Mouse (Mus musculus) layer of hippocampus, adult 11-12 months (tissue): ENCODE results near the gene Tmprss3.

Experiments
- DNase-seq: peaks from one replicate; pipeline ENCODE4 v3.0.0; 2022; ENCODE audit warnings: low spot score

The Tmprss3 gene

DNA sequence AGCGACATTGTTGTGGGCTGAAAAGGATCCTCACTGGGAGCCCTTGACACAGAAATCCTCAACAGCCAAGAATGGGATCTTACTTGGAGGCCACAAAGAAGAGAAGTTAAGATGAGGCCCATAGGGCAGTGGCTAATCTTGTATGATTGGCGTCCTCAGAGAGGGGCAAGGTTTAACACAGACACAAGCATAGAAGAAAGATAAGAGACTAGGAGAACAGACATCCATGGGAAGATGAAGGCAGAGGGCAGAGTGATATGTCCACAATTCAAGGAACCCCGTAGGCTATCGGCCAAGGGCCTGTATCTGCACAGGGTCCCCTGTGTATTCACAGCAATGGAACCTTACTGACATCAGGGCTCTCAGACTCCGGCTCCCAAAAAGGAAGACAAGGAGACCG, 3.6 kb downstream of the Tmprss3 start:
- DNase-seq: no peak

DNA sequence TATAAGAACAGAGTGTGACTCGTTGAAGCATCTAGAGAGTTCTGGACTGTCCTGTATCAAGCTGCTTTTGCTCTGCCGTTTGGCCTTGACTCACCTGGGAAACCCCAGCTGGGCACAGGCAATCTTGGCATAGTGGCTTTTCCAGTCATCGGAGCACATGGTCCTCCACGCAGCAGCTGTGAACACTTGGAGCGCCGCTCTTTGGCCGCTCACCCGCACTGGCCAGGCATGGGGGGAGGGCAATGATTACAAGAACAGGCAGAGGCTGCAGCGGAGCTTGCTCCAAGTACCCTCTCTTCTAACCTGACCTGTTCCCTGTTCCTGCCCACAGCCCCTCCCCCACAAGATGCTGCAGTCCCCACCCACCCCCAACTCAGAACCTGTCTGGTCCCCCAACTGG, 5.4 kb downstream of the Tmprss3 start:
- no peak for DNase-seq

DNA sequence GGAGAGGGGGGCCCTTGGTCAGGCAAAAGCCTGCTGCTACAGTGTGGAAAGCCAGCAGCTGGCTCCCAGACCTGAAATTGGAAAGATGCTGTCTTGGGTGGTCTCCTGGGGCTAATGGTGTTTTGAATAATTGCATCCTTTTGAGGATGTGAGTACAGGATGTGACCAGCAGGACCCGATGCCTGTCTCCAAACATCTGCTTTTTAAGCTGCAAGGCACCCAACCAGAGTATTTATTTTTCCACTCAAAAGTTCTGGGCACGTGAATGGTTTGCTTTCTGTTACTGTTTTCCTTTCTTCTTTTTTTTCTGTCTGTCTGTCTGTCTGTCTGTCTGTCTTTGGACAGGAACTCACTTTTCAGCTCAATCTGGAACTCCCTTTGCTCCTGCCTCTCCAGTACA, 6.1 kb downstream of the Tmprss3 start:
- no peak for DNase-seq

DNA sequence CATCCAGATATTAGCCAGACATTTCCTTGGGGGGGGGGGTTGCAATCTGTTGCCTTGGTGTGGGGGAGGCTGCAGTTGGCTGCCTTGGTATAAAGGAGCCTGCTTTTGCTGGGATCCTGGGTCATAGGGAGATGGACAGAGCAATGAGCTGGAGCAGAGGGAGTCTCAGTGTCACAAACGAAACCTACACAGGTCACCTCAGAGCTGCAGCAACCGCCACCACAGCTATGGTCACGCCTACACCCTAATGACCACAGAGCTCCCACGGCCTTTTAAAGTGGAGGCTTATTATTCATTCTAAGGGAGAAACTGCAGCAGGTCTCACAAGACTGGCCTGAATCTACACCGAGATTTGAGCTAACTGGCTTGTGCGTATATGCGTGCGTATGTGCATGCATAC, 7.0 kb downstream of the Tmprss3 start:
- no peak for DNase-seq

DNA sequence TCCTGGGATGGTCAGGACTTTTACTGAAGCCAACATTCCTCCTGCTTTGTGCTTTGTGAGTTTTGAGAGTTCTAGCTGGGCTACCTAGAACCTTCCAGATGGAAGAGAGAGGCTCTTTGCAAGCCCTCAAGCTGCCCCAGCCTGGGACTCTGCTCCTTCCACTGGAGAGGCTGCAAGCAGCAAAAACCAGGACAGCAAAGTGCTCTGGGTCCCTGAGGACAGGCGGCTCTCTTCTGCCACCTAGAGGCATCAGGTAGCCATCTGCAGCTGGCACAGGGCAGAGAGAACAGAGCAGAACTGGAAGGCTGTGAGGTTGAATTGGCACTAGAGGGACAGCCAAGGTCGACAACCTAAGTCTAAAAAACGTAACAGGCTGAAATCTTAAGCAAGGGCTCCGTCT, 11.4 kb downstream of the Tmprss3 start:
- peak; percentile 67 for DNase-seq

DNA sequence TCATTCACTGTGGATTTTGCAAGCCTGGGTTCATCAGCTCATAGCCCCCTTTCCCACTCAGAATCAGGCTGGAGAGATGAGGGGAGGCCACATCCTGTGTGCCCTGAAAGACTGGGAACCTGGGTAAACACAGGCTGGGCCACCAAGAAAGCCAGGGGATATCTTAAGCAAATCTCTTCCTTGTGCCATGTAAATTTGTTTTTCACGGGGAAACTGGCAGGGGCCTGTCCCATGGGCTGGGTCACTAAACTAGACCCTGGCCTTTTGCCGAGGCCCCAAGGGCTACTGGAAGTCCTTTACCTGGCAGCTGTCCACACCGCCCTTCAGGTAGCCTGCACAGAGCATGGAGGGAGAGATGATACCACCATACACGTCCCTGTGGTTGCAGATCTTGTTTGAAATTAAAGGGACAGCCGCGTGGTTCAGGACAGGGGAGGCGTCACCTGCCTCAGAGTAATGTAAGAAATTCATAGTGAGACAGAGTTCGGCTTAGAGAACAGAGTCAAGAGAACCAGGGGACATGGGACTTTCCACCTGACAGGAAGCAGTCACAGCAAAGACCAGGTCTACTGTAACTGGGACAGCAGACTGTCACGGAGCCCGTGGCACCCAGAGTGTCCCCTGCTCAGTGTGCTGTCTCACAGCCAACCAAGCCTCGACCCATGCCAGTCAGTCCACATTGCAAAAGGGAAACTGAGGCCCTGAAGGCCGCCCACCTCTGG, 14.3 kb downstream of the Tmprss3 start:
- no peak for DNase-seq

DNA sequence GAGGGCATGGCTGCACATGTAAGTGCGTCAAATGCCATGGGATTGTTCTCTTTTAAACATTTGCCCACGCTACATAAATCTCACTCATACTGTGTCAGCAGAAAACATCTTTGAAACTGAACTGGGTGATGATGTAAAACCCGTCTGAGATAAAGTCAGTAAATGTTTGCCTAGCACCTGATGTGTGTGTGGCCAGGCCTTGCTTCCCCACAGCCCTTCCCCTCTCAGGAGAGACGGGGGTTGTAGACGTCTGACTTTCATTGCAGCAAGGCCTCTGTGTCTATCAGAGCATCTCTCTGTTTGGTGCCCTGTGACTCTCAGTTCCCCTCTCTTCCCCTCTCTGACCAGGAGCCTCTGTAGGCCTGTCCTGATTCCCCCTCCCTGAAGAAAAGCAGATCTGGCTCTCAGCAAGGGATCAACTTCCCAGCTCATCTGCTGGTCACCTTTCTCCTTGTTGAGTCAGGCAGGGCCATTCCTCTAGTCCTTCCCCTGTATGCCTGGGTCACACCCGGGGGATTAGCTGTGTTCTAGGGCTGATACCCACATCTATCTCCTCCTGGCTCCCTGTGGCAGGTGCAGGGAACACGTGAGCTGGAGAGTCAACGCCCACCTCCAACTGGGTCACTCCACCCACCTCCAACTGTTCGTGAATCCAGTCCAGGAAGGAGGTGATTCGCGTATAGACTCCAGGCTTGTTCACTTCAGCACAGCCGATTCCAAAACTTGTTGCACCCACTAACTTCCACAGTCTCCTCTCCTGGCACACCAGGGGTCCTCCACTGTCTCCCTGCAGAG, 15.4 kb downstream of the Tmprss3 start:
- peak; percentile 46 for DNase-seq

DNA sequence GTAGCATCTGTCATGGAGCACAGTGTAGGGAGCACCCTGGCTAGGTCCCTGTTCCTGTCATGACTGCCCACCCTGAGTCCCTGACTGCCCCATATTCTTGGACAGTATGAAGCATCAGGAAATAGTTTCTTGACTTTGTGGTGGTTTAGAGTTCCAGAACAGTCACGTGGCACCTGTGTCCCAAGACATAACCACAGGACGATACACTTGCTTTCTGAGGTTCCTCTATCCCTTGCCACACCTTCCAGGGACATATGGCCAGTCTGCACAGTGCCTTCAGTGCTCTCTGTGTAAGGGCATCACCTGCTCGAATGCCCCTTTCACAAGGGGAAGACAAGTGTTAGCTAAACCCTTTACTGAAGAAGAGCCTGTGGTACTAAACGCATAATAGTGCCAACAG, 17.3 kb downstream of the Tmprss3 start:
- DNase-seq: no peak

DNA sequence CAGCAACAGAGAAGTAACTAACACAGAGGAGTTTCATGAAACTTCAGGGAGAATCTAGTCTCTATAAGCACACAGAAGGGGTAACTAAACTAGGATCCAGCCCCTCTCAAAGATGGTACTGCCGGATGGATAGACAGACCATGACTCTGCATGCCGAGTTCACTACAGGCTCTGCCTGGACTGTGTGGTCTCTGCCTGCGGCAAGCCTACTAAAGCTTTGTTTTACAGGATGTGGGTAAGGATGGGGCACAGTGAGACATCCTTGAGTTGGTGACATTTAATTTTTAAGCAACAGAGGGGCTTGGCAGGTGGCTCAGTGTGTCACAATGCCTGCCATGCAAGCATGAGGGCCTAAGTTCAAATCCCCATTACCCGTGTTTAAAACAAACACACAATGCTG, 22.5 kb downstream of the Tmprss3 start:
- DNase-seq: no peak

DNA sequence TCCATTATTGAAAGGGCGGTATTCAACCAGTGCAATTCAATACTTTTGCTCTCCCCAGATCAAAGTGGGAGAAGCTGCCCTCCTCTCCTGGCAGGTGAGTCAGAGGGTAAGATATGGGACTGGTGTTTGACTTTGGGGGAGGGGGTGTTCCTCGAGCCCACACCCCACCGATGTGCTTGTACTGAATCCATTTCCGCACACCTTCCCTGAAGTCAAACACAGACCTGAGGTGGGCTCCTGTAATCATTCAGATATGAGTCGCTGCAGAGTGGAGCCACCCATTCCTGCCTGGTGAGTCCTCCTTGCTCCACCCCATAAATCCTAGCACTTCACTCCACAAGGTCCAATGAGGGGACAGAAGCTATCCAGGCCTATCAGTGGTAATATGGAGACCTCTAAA, 29.0 kb downstream of the Tmprss3 start:
- no peak for DNase-seq

DNA sequence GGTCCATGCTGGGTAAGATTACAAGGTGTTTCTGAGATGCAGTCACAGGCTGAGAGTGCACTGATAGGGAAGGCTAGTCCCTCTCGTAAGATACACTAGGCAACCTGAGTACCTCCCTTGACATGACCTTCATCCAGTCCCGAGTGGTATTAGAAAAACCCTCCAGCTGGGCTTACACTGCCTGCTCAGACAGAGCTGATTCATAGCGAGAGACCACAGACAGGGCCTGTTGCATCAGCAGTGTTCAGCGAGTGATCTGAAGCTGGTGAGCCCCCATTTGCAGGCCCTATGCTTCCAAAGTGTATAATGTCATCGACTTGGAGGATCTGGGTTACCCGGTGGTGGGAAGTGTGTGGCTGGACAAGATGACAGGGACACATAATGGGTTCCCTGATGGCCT, 33.6 kb downstream of the Tmprss3 start, which contains the start of gene Tff1:
Tff1 (minus strand) TSS at position 151 of the 400 bp plus-strand sequence.
- no peak for DNase-seq

DNA sequence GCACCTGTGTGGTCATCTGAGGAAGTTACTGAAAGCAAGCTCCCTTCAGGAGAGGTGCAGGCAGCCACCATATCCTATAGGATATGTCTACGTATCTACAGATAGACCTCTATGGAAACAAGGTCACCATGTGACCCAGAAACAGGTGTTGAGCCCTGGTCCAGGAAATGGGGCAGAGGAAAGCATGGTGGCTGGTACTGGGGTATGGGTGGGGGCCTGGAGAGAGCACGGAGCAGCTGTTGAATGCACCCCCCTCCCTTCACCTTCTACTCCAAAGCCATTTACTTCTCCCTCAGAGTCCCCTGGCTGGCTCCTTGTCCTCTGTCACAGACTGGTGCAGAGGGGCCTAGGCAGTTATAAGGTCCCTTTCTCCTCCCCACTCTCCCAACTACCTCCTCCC, 35.0 kb downstream of the Tmprss3 start:
- DNase-seq: no peak

DNA sequence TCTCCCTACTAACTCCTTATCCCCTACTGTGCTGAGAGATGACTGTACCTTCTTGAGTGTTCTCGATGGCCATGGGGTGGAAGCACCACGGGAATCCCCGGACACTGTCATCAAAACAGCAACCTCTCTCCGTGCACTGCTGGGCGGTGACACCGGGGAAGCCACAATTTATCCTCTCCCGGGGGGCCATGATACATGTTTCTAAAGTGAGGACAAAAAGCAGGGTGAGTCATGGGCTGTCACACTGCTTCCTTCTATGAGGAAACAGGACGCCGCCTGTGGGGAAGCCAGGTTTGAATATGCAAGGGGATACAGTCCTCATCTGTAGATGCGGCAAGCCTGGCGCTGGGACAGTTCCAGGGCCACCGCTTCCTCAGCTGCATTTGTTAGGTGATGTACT, 36.2 kb downstream of the Tmprss3 start:
- DNase-seq: no peak

DNA sequence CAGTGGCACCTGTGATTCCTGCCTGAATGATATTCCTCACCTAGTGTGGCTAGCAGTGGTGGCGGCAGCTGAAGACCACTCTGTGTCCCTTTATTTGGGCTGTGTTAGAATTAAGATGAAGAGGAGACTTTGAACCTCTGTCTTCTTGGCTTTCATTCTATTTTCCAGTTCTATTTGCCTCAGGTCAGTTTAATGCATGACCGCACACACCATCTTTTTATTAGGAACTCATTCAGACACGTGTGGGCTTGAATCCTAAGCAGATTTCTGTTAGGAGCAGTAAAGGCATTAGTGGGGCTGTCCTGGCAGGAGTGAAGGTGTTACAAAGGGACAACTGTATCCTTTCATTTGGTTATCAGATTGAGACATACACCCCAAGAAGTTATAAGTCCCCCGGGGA, 38.5 kb downstream of the Tmprss3 start:
- DNase-seq: no peak

DNA sequence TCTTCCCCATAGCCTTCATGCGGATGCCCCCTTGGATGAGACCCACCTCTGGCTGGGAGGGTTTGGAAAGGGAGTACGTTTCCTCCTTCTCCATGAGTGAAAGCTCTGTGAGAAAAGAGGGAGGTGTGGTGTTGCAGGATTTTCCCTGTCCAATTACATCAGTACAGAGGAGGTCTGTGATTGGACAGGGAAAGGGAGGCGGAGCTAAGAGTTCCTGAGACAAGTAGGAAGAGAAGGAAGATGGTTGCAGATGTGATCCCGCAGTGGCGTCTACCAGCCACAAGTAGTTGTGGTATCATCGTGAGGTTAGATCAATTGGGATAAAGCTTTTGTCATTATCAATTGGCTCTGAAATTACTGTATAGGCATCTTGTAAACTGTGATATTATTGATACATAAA, 40.9 kb downstream of the Tmprss3 start:
- DNase-seq: no peak

DNA sequence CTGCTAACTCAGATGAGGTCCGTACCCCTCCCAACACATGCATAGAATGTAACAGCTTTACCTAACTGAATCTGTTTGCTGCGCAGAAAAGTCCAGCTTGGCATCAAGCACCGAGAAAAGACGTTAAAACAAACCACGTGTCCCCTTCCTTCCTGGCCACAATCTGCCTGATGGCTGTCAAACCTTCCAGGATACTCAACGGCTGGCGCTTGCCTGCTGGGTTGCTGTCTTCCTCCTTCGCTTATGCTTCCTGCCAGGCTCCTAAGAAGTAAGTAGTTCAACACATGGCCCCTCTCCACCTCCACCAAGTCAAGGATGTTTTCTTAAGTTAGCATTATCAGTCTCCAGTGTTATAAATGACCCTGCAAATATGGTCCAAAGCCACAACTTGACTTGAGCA, 45.0 kb downstream of the Tmprss3 start:
- no peak for DNase-seq

DNA sequence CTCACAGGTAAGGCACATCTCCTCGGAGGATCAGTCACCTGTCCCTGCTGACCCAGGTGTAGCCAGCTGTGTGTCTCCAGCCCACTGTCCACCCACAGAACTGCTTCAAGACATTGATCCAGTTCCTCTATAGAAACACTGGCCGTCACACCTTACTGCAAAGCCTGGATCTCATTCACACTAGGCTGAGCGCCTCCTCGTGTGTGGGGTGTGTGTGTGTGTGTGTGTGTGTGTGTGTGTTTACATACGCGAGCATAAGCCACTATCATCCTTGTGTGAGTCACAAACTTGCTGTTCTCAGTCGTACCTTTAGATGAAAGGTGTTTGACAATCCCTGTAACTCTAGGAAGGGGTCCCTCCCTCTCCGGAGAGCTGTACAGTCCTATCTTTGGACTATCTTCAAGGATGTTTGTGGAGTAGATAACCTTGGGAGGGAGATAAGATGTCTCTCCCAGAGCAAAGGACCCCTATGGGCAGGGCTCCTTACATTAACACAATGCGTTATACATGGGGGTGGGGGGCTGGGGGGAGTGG, 45.7 kb downstream of the Tmprss3 start:
- no peak for DNase-seq

DNA sequence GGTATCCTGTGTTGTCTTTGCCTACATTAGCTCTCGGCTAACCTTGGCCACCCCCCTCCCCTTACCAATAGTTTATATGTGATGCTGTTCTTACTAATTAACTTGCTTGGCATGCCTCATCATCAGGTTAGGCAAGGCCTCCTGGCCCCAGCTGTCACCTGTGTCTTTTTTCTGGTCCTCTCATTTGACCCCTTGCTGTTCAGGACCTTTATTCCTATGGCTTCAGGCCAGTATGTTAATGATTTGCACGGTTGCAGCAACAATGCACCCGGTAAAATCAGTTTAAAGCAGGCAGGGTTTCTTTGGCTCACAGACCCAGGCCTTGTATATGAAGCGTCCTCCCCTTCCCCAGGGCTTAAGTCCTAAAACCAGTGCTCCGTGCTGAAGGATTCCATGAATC, 46.3 kb downstream of the Tmprss3 start:
- no peak for DNase-seq

DNA sequence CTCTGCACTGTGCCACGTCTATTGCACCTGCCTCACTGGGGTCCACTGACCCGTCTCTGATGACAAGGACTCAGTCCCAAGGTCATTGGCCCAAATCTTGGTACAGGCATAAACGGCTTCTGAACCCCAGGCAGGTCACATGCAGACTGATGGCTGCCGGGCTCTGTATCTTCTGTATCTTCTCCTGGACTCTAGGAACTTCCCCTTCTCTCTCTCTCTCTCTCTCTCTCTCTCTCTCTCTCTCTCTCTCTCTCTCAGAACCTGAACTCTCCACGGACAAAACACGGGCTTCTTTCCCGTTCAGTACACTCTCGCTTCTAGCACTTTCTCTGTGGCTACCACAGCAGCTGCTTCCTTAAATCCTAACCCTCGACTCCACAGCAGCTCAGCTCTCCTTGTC, 52.8 kb downstream of the Tmprss3 start:
- DNase-seq: no peak

DNA sequence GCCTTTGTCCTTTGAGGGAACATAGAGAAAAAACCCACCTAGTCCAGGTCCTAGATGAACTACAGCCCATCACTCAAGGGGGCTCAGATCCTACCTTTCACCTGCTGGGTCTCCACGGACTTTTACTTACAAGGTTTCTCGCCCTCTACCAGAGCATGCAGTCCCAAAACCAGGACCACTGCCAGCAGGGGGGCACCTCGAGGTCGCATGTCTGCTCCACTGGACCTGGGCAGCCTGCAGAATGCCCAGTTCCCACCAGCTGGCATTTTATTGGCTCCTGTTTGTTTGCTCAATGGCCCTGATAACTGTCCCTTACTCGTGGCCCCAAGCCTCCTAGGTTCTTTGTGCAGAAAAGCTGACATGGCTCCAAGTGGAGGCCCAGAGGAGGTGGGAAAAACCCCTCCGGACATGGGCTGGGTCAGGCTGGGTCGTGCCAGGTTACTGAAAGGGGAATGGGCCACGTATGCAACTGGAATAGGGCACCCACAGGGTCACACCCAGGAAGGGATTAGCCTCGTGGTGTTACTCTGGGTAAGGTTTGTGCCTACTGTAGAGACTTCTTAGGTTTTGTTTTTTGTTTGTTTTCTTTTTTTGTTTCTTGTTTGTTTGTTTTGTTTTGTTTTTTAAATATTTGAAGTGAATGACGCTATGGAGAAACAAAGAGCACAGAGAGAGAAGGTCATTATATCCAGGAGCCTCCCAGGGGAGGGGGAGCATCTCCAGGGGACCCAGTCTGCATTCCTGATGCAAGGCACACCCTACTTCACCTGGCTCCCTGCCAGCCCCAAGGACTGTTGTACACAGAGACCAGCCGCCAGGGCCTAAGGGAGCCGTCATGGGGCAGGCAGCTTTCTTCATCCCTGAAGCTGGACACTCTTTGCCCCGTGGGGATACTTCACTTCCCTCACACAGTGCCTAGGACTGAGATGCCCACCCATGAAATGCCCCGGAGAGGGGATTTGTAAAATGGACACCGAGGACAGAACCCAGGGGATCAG, 54.4 kb downstream of the Tmprss3 start, which contains the start of gene Tff2:
Tff2 (minus strand) TSS at position 243 of the 998 bp plus-strand sequence.
- no peak for DNase-seq

DNA sequence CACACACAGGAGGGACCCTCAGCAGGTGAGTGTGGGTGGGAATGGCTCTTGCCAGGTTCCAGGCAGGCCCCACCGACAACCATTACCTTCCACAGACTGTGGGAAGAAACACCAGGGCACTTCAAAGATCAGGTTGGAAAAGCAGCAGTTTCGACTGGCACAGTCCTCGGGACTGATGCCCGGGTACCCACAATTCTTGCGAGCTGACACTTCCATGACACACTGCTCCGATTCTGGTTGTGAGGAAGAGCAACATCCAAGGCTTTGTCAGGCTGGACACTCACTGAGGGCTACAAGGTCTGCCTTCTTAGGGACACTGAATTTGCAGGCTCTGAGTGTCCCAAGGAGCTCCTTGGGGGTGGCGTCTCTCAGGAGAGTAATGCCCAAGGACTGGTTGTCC, 56.7 kb downstream of the Tmprss3 start:
- no peak for DNase-seq

DNA sequence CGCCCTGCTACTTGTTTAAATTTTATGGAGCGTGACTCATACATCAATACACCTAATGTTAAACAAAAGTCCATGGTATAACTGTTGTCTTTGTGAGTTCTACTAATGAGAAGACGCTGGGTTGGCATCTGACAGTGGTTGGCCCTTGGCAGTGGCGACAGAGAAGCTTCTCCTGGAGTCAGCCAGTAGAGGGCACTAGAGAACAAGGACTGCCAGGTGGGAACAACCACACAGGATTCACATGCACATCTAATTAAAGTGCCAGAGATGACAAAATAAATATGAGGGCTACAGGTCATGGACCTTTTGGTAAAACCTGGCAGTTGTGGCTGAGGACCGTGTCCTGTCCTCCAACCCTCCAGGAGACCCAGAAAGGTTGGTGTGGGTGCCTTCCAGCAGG, 60.4 kb downstream of the Tmprss3 start:
- peak; percentile 56 for DNase-seq
